Mouse (Mus musculus) intestine, postnatal 0 days (tissue): ENCODE measurements at regions not wholly inside any gene's neighbourhood (a gene's known extent, or its start where the extent isn't known, plus 50 kb on each side); places are given as distances from the start of the nearest gene placed in this dataset.

Source experiments
- ATAC-seq: fragments of 200-750 bp; cut with Nextera tagmentation; 2 replicates; pipeline ENCODE4 v1.8.0; 2017; ENCODE audit warnings: mild to moderate bottlenecking, moderate TSS enrichment, moderate library complexity
- H3K27ac ChIP-seq: fragments of 300-500 bp; sonication (generic); 2 replicates; pipeline ENCODE4 v1.5.1; 2014; ENCODE audit warnings: mild to moderate bottlenecking, low read depth, low read length, moderate library complexity
- H3K27me3 ChIP-seq: fragments of 300-500 bp; sonication (generic); replicated peaks from 2 replicates; pipeline ENCODE4 v1.6.1; 2014; ENCODE audit warnings: low read length, mixed read lengths; ENCODE audit not compliant: control insufficient read depth, insufficient read depth
- H3K36me3 ChIP-seq: fragments of 300-500 bp; sonication (generic); 2 replicates; pipeline ENCODE4 v1.6.1; 2014; ENCODE audit warnings: mild to moderate bottlenecking, moderate library complexity; ENCODE audit not compliant: control insufficient read depth, insufficient read depth
- H3K4me1 ChIP-seq: fragments of 300-500 bp; sonication (generic); replicated peaks from 2 replicates; pipeline ENCODE4 v1.6.1; 2014; ENCODE audit warnings: antibody characterized with exemption, low read length, mixed read lengths; ENCODE audit not compliant: control insufficient read depth, insufficient read depth
- H3K4me2 ChIP-seq: fragments of 300-500 bp; sonication (generic); replicated peaks from 2 replicates; pipeline ENCODE4 v1.6.1; 2014; ENCODE audit warnings: low read depth, mild to moderate bottlenecking, moderate library complexity
- H3K4me3 ChIP-seq: fragments of 300-500 bp; sonication (generic); 2 replicates; pipeline ENCODE4 v1.5.1; 2014; ENCODE audit warnings: low read depth, low read length
- H3K9ac ChIP-seq: fragments of 300-500 bp; sonication (generic); 2 replicates; pipeline ENCODE4 v1.6.1; 2014; ENCODE audit warnings: mild to moderate bottlenecking, low read depth, low read length
- H3K9me3 ChIP-seq: fragments of 300-500 bp; sonication (generic); 2 replicates; pipeline ENCODE4 v1.6.1; 2016; ENCODE audit warnings: mixed run types; ENCODE audit not compliant: control insufficient read depth
- CTCF ChIP-seq: sonication (generic); IDR thresholded peaks from 2 replicates; pipeline ENCODE4 v1.5.1; 2016; ENCODE audit warnings: low read depth, mild to moderate bottlenecking, control low read depth, antibody characterized with exemption, moderate library complexity
- WGBS: fragments of 180-500 bp; shearing (Covaris S2); extraction: QIAGEN DNeasy Blood & Tissue Kit; methylation state at CpG from one replicate; pipeline ENCODE4 v1.1.7; 2014; 5-methylcytosine and 5-hydroxymethylcytosine counted together

GRCm38 (mm10) chr5:125997173-125997572 is 465.6 kb downstream of the Tmem132b start:
- no peak overlapping the region for H3K27ac ChIP-seq
- no peak overlapping the region for H3K4me2 ChIP-seq
- H3K9me3 ChIP-seq, result no peaks in the 10 kb centered on the region
- H3K4me3 ChIP-seq, result no peak overlapping the region
- ATAC-seq, result no peak
- H3K4me1 ChIP-seq, result no peaks in the 10 kb centered on the region
- 74% methylated on average over 8 of the region's 8 CpGs for WGBS
- no peak overlapping the region for H3K9ac ChIP-seq
- TF ChIP-seq CTCF, result no peak
- no peaks in the 10 kb centered on the region for H3K27me3 ChIP-seq
- H3K36me3 ChIP-seq, result no peaks in the 10 kb centered on the region

- no peaks in the 10 kb centered on the region for H3K36me3 ChIP-seq
- H3K9ac ChIP-seq, result no peak overlapping the region
- TF ChIP-seq CTCF, result no peak
- no peaks in the 10 kb centered on the region for H3K4me1 ChIP-seq
- H3K4me3 ChIP-seq, result no peak overlapping the region
- no peaks in the 10 kb centered on the region for H3K27me3 ChIP-seq
- no peak overlapping the region for H3K4me2 ChIP-seq
- no peak overlapping the region for H3K27ac ChIP-seq
- no peak for ATAC-seq
- no peaks in the 10 kb centered on the region for H3K9me3 ChIP-seq
- WGBS, result 57% methylated on average over 4 of the region's 4 CpGs
Observed at GRCm38 (mm10) chr5:126007871-126008270, 476.3 kb downstream of the Tmem132b start.

- Histone ChIP-seq H3K9me3 (no peaks in the 10 kb centered on the region), H3K27ac (no peak overlapping the region), H3K4me2 (no peak overlapping the region), H3K9ac (no peak overlapping the region), H3K4me1 (no peaks in the 10 kb centered on the region), H3K36me3 (no peaks in the 10 kb centered on the region), H3K27me3 (no peaks in the 10 kb centered on the region), H3K4me3 (no peak overlapping the region)
- no peak for ATAC-seq
- WGBS, result 87% methylated on average over 8 of the region's 8 CpGs
- TF ChIP-seq CTCF, result no peak
Observed at GRCm38 (mm10) chr5:126008321-126008720, 476.7 kb downstream of the Tmem132b start.

- H3K4me3 ChIP-seq, result no peak overlapping the region
- no peaks in the 10 kb centered on the region for H3K27me3 ChIP-seq
- no peak for ATAC-seq
- no peak overlapping the region for H3K27ac ChIP-seq
- no peaks in the 10 kb centered on the region for H3K36me3 ChIP-seq
- H3K9ac ChIP-seq, result no peak overlapping the region
- no peak overlapping the region for H3K4me2 ChIP-seq
- 80% methylated on average over 8 of the region's 8 CpGs for WGBS
- no peaks in the 10 kb centered on the region for H3K9me3 ChIP-seq
- TF ChIP-seq CTCF, result no peak
- no peaks in the 10 kb centered on the region for H3K4me1 ChIP-seq
Observed at GRCm38 (mm10) chr5:126019781-126020180, 488.2 kb downstream of the Tmem132b start.

- Histone ChIP-seq H3K27ac (no peak overlapping the region), H3K36me3 (no peaks in the 10 kb centered on the region), H3K9ac (no peak overlapping the region), H3K4me1 (no peaks in the 10 kb centered on the region), H3K4me2 (no peak overlapping the region), H3K27me3 (no peaks in the 10 kb centered on the region), H3K9me3 (no peaks in the 10 kb centered on the region), H3K4me3 (no peak overlapping the region)
- WGBS, result 40% methylated on average over 2 of the region's 2 CpGs
- no peak for ATAC-seq
- no peak for TF ChIP-seq CTCF
Observed at GRCm38 (mm10) chr5:126023906-126024305, 492.3 kb downstream of the Tmem132b start.

- 74% methylated on average over 1 of the region's 1 CpGs for WGBS
- Histone ChIP-seq H3K4me2 (no peak overlapping the region), H3K9me3 (no peaks in the 10 kb centered on the region), H3K9ac (no peak overlapping the region), H3K27ac (no peak overlapping the region), H3K4me1 (no peaks in the 10 kb centered on the region), H3K4me3 (no peak overlapping the region), H3K36me3 (no peaks in the 10 kb centered on the region), H3K27me3 (no peaks in the 10 kb centered on the region)
- TF ChIP-seq CTCF, result no peak
- no peak for ATAC-seq
Observed at GRCm38 (mm10) chr5:126034846-126035245, 503.3 kb downstream of the Tmem132b start.

GRCm38 (mm10) chr5:126036686-126037085 is 505.1 kb downstream of the Tmem132b start:
- H3K9me3 ChIP-seq, result no peaks in the 10 kb centered on the region
- 14% methylated on average over 1 of the region's 1 CpGs for WGBS
- no peak for TF ChIP-seq CTCF

More at GRCm38 (mm10) chr5:126036686-126037085, 505.1 kb downstream of the Tmem132b start:
- H3K9ac ChIP-seq, result no peak overlapping the region
- H3K4me3 ChIP-seq, result no peak overlapping the region
- no peaks in the 10 kb centered on the region for H3K36me3 ChIP-seq
- ATAC-seq, result no peak
- no peak overlapping the region for H3K4me2 ChIP-seq
- H3K27me3 ChIP-seq, result no peaks in the 10 kb centered on the region
- no peak overlapping the region for H3K27ac ChIP-seq
- no peaks in the 10 kb centered on the region for H3K4me1 ChIP-seq
